In genomic region chr12:108436029-108436923, GRCm38 (mm10) we compare ENCODE assay signal across 9 mouse cellular contexts.
DNase-seq lines count a peak whose midpoint lies in the region; ATAC-seq and TF ChIP-seq lines count a peak whose summit lies in the region.
"Had no signal": no experiment of that assay in that cellular context is flagged by ENCODE, and none has a peak within 500 bp of the region (broad histone marks: within the 10 kb centered on the region; RNA-seq: fewer than 3 reads in every experiment).

No protein-coding gene starts in this region.

- H3K4me1 ChIP-seq in embryonic facial prominence, embryonic 12.5 days, result peaks cover 19% of the 10 kb centered on the region
- H3K4me1 ChIP-seq in heart, embryonic 13.5 days, result peaks cover 57% of the 10 kb centered on the region
- no peaks in the 10 kb centered on the region for H3K4me1 ChIP-seq in liver, embryonic 15.5 days (replicated peaks)
- peaks cover 31% of the 10 kb centered on the region for H3K4me1 ChIP-seq in stomach, embryonic 15.5 days

- H3K27me3 ChIP-seq in embryonic facial prominence, embryonic 12.5 days, result no peaks in the 10 kb centered on the region
- no peaks in the 10 kb centered on the region for H3K27me3 ChIP-seq in heart, embryonic 13.5 days (replicated peaks)
- no peaks in the 10 kb centered on the region; the same call in 1 of the 2 replicates for H3K27me3 ChIP-seq in liver, embryonic 15.5 days
- no peaks in the 10 kb centered on the region for H3K27me3 ChIP-seq in stomach, embryonic 15.5 days (replicated peaks)

- H3K4me2 ChIP-seq in embryonic facial prominence, embryonic 12.5 days (replicated peaks), result no peak overlapping the region
- H3K4me2 ChIP-seq in heart, embryonic 13.5 days, result peak overlapping the region; percentile 34
- no peak overlapping the region for H3K4me2 ChIP-seq in liver, embryonic 15.5 days
- no peak overlapping the region; the same call in 1 of the 2 replicates for H3K4me2 ChIP-seq in stomach, embryonic 15.5 days

- no peak for ATAC-seq in embryonic facial prominence, embryonic 12.5 days (ENCODE audit: insufficient number of reproducible peaks, insufficient read depth, low FRiP score, low TSS enrichment)
- no peak for ATAC-seq in heart, embryonic 13.5 days (ENCODE audit: extremely low read depth, insufficient number of reproducible peaks, low FRiP score, low TSS enrichment)
- ATAC-seq in liver, embryonic 15.5 days (ENCODE audit: insufficient read depth), result no peak
- peak; percentile 57; the same call in 1 of the 2 replicates for ATAC-seq in stomach, embryonic 15.5 days (ENCODE audit: insufficient read depth, low FRiP score, low read depth)

- no peaks in the 10 kb centered on the region for H3K36me3 ChIP-seq in embryonic facial prominence, embryonic 12.5 days
- H3K36me3 ChIP-seq in heart, embryonic 13.5 days, result no peaks in the 10 kb centered on the region
- H3K36me3 ChIP-seq in liver, embryonic 15.5 days (replicated peaks), result no peaks in the 10 kb centered on the region
- H3K36me3 ChIP-seq in stomach, embryonic 15.5 days, result no peaks in the 10 kb centered on the region
- H3K36me3 ChIP-seq: G1E had no signal

- H3K9me3 ChIP-seq in embryonic facial prominence, embryonic 12.5 days, result no peaks in the 10 kb centered on the region
- no peaks in the 10 kb centered on the region for H3K9me3 ChIP-seq in heart, embryonic 13.5 days
- no peaks in the 10 kb centered on the region for H3K9me3 ChIP-seq in liver, embryonic 15.5 days (replicated peaks)
- no peaks in the 10 kb centered on the region for H3K9me3 ChIP-seq in stomach, embryonic 15.5 days

- no peak overlapping the region for H3K9ac ChIP-seq in embryonic facial prominence, embryonic 12.5 days
- H3K9ac ChIP-seq in heart, embryonic 13.5 days, result peak overlapping the region; percentile 48; the same call in 1 of the 2 replicates
- no peak overlapping the region for H3K9ac ChIP-seq in liver, embryonic 15.5 days
- H3K9ac ChIP-seq in stomach, embryonic 15.5 days, result no peak overlapping the region

- DNase-seq in layer of hippocampus, adult 2 months (ENCODE audit: low spot score in 2 of 2), result peak; percentile 41 to 60
- no peak for DNase-seq in layer of hippocampus, postnatal 36 days
- no peak for DNase-seq in spleen, postnatal 36 days (ENCODE audit: low spot score in 2 of 2)
- DNase-seq in urinary bladder, postnatal 10 days (ENCODE audit: low spot score), result no peak

- peak overlapping the region; percentile 61 for H3K27ac ChIP-seq in layer of hippocampus, adult 2 months
- peak overlapping the region; percentile 43; the same call in 1 of the 2 replicates for H3K27ac ChIP-seq in embryonic facial prominence, embryonic 12.5 days
- H3K27ac ChIP-seq in heart, embryonic 13.5 days (replicated peaks), result peak overlapping the region; percentile 77
- H3K27ac ChIP-seq in liver, embryonic 15.5 days (replicated peaks), result peak overlapping the region; percentile 26; the same call in 1 of the 2 replicates
- peak overlapping the region; percentile 89 for H3K27ac ChIP-seq in stomach, embryonic 15.5 days

- 62% methylated on average over 24 of the region's 24 CpGs for WGBS in embryonic facial prominence, embryonic 12.5 days
- WGBS in heart, embryonic 13.5 days, result 53% methylated on average over 24 of the region's 24 CpGs
- WGBS in liver, embryonic 15.5 days (ENCODE audit: insufficient replicate concordance), result 64% methylated on average over 24 of the region's 24 CpGs
- WGBS in stomach, embryonic 15.5 days, result 47% methylated on average over 24 of the region's 24 CpGs

- no peak overlapping the region for H3K4me3 ChIP-seq in layer of hippocampus, adult 2 months
- no peak overlapping the region for H3K4me3 ChIP-seq in embryonic facial prominence, embryonic 12.5 days
- no peak overlapping the region for H3K4me3 ChIP-seq in heart, embryonic 13.5 days
- no peak overlapping the region for H3K4me3 ChIP-seq in liver, embryonic 15.5 days (replicated peaks)
- H3K4me3 ChIP-seq in stomach, embryonic 15.5 days (replicated peaks), result no peak overlapping the region

- no peak for TF ChIP-seq CTCF in layer of hippocampus, adult 2 months (conservative IDR thresholded peaks at IDR 0.05)

Comparison
In these comparisons a context has a peak if more than half of its experiments do, and no peak if none do; other contexts are left out.
1. DNase-seq: peak in layer of hippocampus, adult 2 months (2 of 2); none in layer of hippocampus, postnatal 36 days (0 of 2), spleen, postnatal 36 days (0 of 2) and urinary bladder, postnatal 10 days (single experiment).
2. H3K27ac ChIP-seq: peak in every context shown above with its lines; median percentile 89 in stomach, embryonic 15.5 days; 77 in heart, embryonic 13.5 days; 61 in layer of hippocampus, adult 2 months; 43 in embryonic facial prominence, embryonic 12.5 days; 26 in liver, embryonic 15.5 days.